Mouse (Mus musculus) right cerebral cortex, postnatal 25 days (tissue): ENCODE results near the gene Uqcrh.

Experiments
- DNase-seq: peaks from one replicate; pipeline ENCODE4 v3.0.0; 2022

Gene Uqcrh

DNA sequence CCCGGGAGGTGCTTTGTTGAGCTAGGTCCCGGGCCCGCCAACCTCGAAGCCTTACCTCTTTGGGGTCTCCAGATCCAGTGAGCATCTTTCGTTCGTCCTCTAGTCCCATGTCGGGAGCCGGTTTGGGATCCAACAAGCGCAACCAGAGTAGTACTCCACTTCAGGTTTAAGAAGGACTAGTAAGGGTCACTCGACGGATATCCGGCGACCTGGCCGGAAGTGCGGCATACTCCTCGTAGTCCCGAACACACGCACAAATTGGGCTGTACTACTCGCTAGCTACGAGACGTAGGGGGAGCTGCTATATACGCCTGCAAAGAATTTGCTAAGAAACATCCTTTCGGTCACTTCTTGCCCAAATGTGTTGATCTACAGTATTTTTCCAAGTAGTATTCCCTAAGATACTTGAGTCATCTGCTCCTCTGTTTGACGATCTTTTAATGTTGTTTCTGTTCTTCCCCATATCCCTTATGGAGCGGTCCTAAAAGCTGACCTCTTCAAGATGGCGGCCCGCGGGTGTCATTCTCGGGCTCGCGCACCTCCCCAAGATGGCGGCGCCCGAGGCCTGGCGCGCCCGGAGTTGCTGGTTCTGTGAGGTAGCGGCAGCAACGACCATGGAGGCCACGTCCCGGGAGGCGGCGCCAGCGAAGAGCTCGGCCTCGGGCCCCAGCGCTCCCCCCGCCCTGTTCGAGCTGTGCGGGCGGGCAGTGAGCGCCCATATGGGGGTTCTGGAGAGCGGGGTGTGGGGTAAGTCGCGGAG is at the start of gene Uqcrh, which contains the start of gene Lrrc41:
Gene Uqcrh, minus strand, starts transcription at position 211 of the 760 bp plus-strand sequence.
Gene Lrrc41, plus strand, starts transcription at position 409 of the 760 bp plus-strand sequence.
- DNase-seq: peak; percentile 94

DNA sequence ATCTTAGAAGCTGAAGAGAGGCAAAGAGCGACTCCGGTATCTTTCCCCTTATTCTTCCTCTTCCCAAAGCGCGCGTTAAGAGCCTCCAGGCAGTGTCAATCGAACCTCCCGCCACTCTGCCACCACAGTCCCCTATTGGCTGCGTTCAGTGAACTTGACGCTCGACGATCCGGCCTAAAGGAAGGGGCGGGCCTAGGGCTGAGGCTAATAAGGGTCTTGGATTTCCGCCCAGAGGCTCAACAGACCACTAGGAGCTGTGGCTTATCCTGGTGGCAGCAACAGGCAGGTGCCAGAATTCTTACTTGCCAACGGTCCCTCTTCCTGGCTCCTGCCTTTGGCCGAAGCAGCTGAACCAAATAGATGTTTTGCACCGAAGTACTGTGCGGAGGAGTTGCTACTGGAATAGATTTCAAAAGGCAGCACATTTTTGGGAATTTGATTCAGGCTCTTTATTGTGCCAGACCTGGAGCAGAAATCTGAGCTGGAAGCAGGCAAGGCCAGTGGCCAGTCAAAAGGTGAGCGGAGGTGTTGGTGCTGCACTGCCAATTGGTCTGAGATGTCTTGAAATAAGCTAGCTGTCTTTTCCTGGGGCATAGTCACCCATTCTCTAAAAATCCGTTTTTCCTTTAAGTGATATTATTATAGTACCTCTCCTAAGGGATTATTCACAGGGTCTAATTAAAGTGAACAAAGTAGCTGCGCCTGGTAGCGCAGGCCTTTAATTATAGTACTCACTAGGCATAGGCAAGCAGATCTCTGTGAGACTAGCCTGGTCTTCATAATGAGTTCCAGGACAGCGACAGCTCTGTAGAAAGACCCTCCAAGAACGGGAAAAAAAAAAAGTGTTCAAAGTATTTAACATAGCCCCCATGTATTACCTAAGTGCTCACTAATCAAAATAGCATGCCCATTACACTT is 49.0 kb upstream of the Uqcrh start, which contains the start of the genes Rad54l and Pomgnt1:
Gene Rad54l, minus strand, starts transcription at position 89 of the 918 bp plus-strand sequence.
Gene Pomgnt1, plus strand, starts transcription at position 239 of the 918 bp plus-strand sequence.
- peak; percentile 72 for DNase-seq

DNA sequence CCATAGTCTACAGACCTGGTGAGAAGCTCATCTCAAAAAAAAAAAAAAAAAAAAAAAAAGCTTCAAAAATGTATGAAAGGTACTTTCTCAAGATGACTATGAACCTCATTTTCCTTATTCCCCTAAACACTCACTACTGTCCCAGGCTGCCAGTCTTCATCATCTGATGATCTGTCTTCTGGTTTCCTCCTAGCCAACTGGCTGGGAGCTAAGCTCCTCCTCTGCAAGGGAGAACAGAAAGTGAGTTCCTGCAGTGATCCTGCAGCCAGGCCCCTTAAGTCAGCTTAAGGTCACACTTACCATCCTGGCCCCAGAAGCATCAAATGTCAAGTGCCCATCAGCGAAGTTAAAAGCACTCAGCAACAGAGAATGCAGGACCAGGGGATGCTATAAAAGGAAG is 47.9 kb upstream of the Uqcrh start:
- DNase-seq: no peak

DNA sequence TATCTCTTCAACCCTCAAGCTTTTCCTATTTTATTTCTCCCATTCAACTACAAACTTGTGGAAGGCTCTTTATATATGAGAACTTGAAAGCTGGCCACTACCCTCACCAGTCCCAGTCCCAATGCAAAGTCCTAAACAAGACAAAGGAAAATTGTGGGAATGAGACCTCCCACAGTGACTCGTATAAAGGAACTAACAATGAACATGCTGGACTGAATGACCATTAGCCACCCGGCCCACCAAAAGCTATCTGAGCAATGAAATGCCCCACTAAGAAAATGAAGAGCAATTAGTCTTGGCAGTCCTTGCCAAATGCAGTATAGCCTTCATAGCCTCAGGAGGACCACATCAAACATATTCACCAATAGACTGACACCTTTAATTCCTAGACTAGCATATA is 36.6 kb upstream of the Uqcrh start:
- no peak for DNase-seq

DNA sequence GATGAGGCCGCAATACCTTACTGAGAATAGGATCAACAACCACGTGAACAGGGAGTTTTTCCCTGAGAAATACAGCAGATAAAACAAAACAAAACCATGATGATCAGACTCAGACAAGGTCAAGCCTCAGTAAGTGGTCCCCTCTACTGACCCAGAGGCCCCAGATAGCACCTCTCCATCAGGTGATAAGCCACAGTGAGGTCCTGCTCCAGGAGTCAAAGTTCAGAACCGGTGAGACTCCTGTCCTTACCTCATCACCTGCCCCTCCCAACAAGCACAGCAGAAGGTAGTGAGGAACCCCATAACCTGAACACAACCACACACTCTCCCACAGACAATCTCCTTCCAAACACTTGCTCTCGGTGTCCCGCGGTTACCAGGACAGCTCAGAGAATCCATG is 35.8 kb upstream of the Uqcrh start:
- no peak for DNase-seq

DNA sequence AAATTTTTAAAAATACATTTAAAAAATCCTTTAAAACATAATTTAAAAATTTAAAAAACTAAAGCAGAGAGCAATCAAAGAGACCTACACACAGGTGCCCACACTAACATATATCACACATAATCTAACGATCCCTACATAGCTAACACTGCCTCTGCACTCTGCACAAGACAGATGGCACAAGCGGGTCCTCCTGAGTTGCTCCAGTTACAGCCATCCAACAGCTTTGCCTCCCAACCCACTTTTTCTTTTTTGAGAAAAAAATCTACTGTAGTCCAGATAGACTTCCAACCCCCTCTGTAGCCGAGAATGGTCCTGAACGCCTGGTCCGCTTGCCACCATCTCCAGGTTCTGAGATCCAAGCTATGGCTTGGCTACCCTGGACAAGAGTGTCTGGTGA is 30.4 kb upstream of the Uqcrh start:
- DNase-seq: no peak

DNA sequence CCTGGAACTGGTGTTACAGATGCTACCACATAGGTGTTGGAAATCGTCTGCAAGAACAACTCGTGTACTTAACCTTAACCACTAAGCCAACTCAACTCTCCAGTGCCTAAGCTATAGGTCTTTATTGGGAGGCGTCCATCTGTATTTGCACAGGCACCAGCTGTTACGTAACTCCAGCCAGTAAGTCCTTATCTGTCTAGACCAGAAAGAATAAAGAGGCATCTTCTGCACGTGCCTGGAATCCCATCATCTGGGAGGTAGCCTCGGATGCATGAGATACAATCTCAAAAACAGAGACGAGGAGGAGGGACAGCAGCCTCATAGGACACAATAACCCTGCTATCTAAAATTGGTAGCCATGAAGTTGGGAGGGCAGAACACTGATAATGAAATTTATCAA is 26.1 kb upstream of the Uqcrh start:
- no peak for DNase-seq

DNA sequence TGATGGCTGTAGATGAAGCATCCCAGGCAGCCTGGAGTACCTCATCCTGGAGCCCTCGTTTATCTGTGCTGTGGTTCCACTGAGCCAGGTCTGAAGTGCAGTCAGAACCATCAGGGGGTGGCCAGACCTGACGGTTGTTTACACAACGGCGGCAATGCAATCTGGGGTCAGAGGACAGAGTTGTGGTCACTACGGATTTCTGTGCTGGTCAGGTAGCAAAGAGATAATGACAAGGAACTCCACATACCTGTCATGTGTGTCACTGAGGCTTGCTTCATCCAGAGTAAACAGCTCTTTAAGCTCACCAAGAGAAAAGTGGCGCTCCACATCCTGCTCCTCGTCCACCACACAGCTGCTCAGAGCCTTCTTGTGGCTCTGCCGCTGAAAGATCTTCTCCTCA is 22.3 kb upstream of the Uqcrh start:
- DNase-seq: no peak

DNA sequence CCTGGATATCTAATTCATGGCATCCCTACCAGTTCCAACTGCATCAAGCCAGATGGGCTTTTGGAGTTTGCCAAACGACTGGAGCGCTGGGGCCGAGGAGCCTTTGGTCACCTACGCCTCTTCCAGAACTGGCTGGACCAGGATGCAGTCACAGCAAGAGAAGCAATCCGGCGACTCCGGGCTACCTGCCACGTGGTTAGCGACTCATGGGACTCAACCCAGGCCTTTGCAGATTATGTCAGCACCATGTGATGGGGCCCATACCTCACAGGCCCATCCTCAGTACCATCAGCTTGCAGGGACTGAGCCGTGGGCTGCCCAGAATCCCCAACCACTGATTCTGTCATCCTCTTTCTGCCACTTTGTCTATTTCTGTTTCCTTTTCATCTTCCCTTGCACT is 21.4 kb upstream of the Uqcrh start:
- no peak for DNase-seq

DNA sequence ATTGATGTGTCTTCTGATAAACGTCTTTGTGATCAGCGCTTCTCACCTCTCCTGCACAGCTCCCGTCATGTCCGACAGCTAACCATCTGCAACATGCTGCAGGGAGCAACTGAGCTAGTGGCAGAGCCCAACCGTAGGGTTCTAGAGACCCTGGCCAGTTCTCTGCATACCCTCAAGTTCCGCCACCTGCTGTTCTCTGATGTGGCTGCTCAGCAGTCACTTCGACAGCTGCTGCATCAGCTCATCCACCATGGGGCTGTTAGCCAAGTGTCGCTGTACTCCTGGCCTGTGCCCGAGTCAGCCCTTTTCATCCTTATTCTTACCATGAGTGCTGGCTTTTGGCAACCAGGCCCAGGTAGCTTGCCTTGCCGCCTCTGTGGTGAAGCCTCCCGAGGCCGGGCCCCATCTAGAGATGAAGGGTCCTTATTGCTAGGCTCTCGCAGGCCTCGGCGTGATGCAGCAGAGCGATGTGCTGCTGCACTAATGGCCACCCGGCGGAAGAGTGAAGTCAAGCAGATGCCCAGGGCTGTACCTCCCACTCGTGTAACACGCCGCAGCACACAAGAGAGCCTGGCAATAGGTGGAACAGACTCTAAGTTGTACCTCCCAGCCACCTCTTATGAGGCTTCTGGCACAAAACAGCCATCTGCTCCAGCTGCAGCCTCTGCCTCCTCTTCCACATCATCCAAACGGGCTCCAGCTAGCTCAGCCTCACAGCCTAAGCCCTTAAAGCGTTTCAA is 13.8 kb upstream of the Uqcrh start:
- no peak for DNase-seq

DNA sequence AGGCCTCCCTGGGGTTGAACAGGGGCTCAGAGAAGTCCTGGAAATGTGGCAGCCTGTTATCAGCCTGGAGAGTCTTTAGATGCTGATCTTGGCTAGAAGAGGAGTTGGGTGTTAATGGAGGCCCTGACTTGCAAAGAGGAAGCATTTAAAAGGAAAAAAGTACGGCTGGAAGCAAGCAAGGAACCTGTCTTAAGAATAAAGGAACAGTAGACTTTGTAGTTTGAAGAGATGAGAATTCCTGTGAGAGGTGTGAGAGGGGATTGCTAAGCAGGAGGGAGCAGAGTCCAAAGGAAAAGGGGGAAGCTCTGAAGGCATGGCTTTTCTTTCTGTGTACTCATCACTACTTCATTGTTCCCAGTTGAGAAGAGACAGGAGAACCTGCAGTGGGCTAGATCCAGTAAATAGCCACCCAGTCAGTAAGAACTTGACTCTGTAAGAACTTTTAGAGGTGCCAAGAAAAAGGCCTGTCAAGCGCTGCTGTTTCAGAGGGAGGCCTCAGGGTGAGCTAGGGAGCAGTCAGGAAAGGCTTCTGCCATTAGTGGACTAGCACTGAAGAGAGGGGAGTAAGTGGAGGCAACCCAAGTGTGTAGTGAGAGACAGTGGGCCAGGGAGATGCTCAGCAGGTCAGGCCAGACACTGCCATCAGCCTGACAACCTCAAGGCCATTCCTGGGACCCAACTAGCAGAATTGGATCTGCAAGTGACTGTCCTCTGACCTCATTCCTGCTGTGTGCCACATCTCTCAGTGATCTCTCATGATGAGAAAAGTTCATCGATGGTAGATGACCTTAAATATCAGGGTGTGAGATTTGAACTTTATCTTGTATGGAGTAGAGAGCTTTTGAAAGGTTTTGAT is 2.6 kb upstream of the Uqcrh start:
- no peak for DNase-seq

DNA sequence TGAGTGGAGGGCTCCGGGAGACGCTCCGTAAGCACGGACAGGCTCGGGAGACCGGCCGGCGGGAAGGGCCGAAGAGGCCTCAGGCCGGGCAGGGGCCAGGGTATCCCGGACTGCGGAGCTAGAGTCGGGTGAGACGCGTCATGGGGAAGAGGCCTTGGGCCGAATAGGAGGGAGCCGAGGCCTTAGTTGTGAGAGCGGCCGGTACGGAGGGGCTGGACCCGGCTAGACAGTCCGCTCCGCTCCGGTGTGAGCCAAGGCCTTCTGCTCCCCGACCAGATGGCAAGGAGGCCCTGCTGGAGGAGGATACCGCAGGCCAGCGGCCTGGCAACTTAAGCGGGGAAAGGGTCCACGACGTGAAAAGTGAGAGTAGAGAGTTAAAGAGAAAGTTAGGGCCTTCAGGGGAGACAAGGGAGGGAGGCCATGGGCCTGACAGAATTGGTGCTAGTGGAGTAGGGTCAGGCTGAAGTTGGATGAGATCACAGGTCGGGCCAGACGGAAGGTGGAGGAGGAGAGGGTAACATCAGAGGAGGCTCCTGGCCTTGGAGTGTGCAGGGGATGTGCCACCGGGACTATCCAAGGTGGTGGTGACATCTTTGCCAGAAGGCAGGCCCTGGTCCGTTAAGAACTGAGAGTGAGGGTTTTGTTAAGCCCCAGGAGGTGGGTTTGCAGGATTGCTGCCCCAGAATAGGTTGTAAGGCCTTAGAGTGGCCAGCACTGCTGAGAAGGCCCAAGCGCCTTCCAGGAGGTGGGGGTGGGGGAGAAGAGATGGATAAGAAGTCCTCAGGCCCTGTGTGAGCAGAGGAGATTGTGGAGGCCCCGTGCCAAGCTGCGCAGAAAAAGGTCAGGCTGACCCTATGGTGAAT is 1.7 kb upstream of the Uqcrh start:
- no peak for DNase-seq

DNA sequence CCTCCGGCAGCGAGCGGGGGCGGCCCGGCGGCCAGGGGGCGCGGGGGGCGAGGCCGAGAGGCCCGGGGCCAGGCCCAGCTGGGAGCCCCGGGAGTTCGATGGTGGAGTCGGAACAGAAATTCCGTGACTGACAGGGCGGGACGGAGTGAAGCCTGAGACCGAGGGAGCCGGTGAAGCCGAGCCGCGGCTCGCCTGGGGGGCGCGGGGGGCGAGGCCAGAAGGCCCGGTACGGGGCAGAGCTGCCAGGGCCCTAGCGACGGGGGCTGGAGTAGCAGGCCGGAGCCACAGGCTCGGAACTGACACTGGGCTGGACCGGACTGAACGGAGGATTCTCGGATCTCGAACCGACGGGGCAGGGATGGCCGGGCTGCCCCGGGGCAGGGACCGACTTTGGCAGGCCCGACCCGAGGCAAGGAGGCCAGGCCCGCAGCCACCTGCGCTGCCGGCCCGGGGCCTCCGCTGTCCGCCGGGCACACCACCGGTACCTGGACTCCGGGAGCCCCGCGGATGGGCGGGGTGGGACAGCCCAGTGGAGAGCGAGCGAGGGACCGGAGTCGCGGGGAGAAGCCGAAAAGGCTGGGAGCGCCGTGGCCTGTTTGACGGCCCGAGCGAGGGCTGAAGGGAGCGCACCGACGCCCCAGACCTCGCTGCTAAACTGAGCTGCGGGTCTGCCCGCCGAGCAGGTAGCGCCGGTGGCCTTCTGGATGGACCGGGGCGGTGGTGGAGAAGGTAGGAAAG is 929 bp upstream of the Uqcrh start:
- peak; percentile 73 for DNase-seq

DNA sequence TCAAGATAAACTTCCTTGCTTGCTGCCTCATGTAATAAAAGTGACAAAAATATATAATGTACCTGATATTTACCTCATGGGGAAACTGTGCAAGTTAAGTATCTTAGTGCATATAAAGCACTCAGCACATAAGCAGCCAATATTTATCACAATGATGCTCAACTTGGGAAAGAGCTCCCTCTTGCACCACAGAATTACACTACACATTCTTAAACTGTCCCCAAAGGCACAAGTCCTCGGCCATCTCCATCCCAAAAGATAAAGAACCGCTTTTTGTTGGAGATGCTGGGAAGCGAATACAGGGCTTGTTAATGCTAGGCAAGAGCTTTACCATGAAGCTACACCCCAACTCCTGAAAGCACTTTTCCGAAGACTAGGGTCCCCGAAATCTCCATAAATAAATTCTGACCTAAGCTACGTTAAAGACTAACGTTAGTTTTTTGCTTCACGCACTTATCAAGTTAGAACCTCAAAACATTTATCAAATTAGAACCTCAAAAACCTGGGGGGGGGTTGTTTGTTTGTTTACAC is 661 bp downstream of the Uqcrh start:
- no peak for DNase-seq

DNA sequence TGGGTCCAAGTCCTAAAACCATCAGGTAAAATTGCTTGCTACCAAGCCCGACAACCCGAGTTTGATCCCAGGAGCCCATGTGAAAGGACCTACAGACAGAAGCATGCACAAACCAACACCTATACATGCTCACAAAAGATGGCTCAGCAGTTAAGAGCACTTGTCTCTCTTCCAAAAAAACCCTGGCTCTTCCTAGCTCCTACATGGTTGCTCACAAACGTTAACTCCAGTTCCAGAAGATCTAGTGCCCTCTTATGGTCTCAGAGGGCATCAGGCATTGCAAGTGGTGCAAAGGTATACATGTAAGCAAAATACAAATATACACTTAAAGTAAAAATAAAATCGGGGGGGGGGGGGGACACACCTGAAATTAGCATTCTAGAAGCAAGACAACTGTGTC is 1.7 kb downstream of the Uqcrh start:
- no peak for DNase-seq

DNA sequence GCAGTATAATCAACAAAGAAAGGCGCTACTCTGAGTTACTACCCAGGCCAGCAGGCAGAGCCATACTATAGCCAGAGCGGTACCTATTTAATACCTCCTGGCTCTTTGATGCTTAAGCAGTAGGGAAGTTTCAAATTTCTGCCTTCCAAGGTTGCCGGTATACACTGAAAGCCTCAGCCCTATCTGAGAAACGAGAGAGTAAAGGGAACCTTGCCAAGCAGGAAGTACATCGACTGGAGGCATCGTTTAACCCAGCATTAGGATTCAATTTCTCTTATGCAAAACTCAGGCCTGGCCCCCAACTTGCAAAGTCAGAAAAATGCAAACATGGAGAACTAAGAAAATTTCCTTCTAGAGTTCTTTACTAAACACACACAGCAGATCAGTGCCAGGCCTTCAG is 4.8 kb downstream of the Uqcrh start:
- DNase-seq: no peak

DNA sequence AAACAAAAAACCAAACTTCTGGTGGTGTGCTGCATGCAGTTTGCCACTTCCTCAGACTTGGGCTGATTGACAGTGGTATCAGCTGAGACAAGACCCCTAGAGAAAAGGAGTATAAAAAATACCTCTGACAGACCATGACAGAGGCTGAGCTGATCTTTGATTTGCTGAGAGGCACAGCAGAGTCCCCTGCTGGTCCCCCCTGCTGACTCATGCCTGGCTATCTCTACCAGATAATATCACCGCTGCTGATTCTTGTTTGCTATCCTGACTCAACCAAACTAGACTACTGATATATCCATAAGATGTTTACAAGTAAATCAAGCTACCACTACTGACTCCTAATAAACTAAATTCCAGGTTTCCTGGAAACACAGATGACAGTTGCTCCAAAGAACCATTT is 11.0 kb downstream of the Uqcrh start:
- DNase-seq: no peak

DNA sequence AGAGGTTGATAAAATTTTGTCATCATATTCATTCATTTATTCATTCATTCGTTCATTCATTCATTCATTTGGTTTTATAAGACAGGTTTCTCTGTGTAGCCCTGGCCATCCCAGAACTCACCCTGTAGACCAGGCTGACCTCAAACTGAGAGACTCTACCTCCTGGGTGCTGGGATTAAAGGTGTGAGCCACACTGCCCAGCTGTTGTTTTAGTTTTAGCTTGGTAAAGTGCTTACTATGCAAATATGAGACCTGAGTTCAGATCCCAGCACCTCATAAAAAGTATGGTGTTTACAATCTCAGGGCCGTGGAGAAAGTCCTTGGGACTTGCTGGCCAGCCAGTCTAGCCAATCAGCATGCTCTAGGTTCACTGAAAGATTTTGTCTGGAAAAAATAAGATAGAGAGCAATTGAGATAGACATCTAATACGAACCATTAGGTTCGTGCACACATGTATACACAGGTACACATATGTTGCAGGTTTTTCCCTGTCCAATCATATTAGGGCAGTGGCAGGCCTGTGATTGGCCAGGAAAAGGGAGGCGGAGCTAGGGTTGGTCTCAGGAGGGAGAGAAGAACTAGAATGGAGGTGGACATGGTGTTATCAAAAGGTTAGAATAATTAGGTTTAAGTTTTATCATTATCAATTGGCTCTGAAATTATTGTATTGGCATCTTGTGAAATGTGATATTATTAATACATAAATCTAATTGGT is 15.7 kb downstream of the Uqcrh start:
- DNase-seq: no peak

DNA sequence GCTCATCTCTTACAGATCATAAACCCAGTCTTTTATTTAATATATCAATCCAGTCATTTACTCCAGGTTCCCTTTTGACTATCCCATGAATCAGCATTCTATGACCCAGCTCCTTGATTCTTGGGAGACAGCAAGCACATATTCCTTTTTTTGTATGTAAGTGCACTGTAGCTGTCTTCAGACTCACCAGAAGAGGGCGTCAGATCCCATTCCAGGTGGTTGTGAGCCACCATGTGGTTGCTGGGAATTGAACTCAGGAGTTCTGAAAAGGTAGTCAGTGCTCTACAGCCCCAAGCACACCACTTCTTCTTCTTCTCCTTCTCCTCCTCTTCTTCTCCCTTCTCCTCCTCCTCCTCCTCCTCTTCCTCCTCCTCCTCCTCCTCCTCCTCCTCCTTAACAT is 17.3 kb downstream of the Uqcrh start:
- DNase-seq: no peak
